Mouse (Mus musculus): ENCODE results near the gene Pkn1. TPM values are rescaled to one million over a fixed set of nuclear protein-coding genes. Genes with fewer than 3 reads are reported as not detected.
A peak's percentile ranks its signal among the peaks of the same experiment; 100 is the strongest.

The Pkn1 gene
- polyA plus RNA-seq, 1 experiment from 2014 or later: 29.3 TPM

- Histone ChIP-seq H3K4me1 (ENCODE audit: control insufficient read depth, insufficient read depth, low read length) (no peaks in the 10 kb centered on the region), H3K4me3 (ENCODE audit: low read depth, low read length) (no peak overlapping the region), H3K9ac (ENCODE audit: low read length) (no peak overlapping the region), H3K27ac (ENCODE audit: low read depth, low read length) (no peak overlapping the region), H3K36me3 (ENCODE audit: control insufficient read depth, insufficient read depth, low read length) (peaks cover 8% of the 10 kb centered on the region), H3K27me3 (ENCODE audit: control insufficient read depth, insufficient read depth, low read length) (no peaks in the 10 kb centered on the region), H3K4me2 (ENCODE audit: low read depth) (no peak overlapping the region), H3K9me3 (ENCODE audit: control insufficient read depth, low read length) (no peaks in the 10 kb centered on the region)
- DNase-seq (ENCODE audit: low spot score) (no peak), ATAC-seq (ENCODE audit: insufficient read depth, low FRiP score, low TSS enrichment) (no peak)
- 81% methylated on average over 11 of the region's 11 CpGs for WGBS
These were observed 30.2 kb upstream of the Pkn1 start for GRCm38 (mm10) chr8:83729009-83729807.

GRCm38 (mm10) chr8:83725521-83726102, 26.6 kb upstream of the Pkn1 start:
- H3K4me3 ChIP-seq (ENCODE audit: low read depth, low read length): no peak overlapping the region
- no peaks in the 10 kb centered on the region for H3K27me3 ChIP-seq (ENCODE audit: control insufficient read depth, insufficient read depth, low read length)
- ATAC-seq (ENCODE audit: insufficient read depth, low FRiP score, low TSS enrichment) (no peak), DNase-seq (ENCODE audit: low spot score) (no peak)
- no peaks in the 10 kb centered on the region for H3K9me3 ChIP-seq (ENCODE audit: control insufficient read depth, low read length)
- no peak overlapping the region for H3K27ac ChIP-seq (ENCODE audit: low read depth, low read length)
- no peak overlapping the region for H3K9ac ChIP-seq (ENCODE audit: low read length)
- no peaks in the 10 kb centered on the region for H3K4me1 ChIP-seq (ENCODE audit: control insufficient read depth, insufficient read depth, low read length)
- H3K4me2 ChIP-seq (ENCODE audit: low read depth): no peak overlapping the region
- WGBS: 96% methylated on average over 8 of the region's 8 CpGs
- peaks cover 39% of the 10 kb centered on the region for H3K36me3 ChIP-seq (ENCODE audit: control insufficient read depth, insufficient read depth, low read length)

- H3K27ac ChIP-seq (ENCODE audit: low read depth, low read length): no peak overlapping the region
- WGBS: 48% methylated on average over 15 of the region's 15 CpGs
These were observed 25.9 kb upstream of the Pkn1 start for GRCm38 (mm10) chr8:83724697-83725482.

GRCm38 (mm10) chr8:83723447-83724083, 24.6 kb upstream of the Pkn1 start:
- WGBS: 88% methylated on average over 11 of the region's 11 CpGs
- no peak overlapping the region for H3K9ac ChIP-seq (ENCODE audit: low read length)
- no peaks in the 10 kb centered on the region for H3K27me3 ChIP-seq (ENCODE audit: control insufficient read depth, insufficient read depth, low read length)
- no peaks in the 10 kb centered on the region for H3K9me3 ChIP-seq (ENCODE audit: control insufficient read depth, low read length)
- H3K36me3 ChIP-seq (ENCODE audit: control insufficient read depth, insufficient read depth, low read length): peaks cover 44% of the 10 kb centered on the region
- no peak overlapping the region for H3K27ac ChIP-seq (ENCODE audit: low read depth, low read length)
- H3K4me2 ChIP-seq (ENCODE audit: low read depth): no peak overlapping the region
- H3K4me1 ChIP-seq (ENCODE audit: control insufficient read depth, insufficient read depth, low read length): no peaks in the 10 kb centered on the region
- ATAC-seq (ENCODE audit: insufficient read depth, low FRiP score, low TSS enrichment) (no peak), DNase-seq (ENCODE audit: low spot score) (no peak)
- H3K4me3 ChIP-seq (ENCODE audit: low read depth, low read length): no peak overlapping the region

More at GRCm38 (mm10) chr8:83724697-83725482, 25.9 kb upstream of the Pkn1 start:
- H3K4me1 ChIP-seq (ENCODE audit: control insufficient read depth, insufficient read depth, low read length): no peaks in the 10 kb centered on the region
- H3K4me2 ChIP-seq (ENCODE audit: low read depth): no peak overlapping the region
- H3K4me3 ChIP-seq (ENCODE audit: low read depth, low read length): no peak overlapping the region
- DNase-seq (ENCODE audit: low spot score) (peak; percentile 71), ATAC-seq (ENCODE audit: insufficient read depth, low FRiP score, low TSS enrichment) (peak; percentile 71; the same call in 1 of the 2 replicates)
- H3K36me3 ChIP-seq (ENCODE audit: control insufficient read depth, insufficient read depth, low read length): peaks cover 44% of the 10 kb centered on the region
- H3K27me3 ChIP-seq (ENCODE audit: control insufficient read depth, insufficient read depth, low read length): no peaks in the 10 kb centered on the region
- no peaks in the 10 kb centered on the region for H3K9me3 ChIP-seq (ENCODE audit: control insufficient read depth, low read length)
- H3K9ac ChIP-seq (ENCODE audit: low read length): no peak overlapping the region

GRCm38 (mm10) chr8:83722631-83723030, 23.7 kb upstream of the Pkn1 start:
- Histone ChIP-seq H3K36me3 (ENCODE audit: control insufficient read depth, insufficient read depth, low read length) (peaks cover 44% of the 10 kb centered on the region), H3K9me3 (ENCODE audit: control insufficient read depth, low read length) (no peaks in the 10 kb centered on the region), H3K27me3 (ENCODE audit: control insufficient read depth, insufficient read depth, low read length) (no peaks in the 10 kb centered on the region), H3K27ac (ENCODE audit: low read depth, low read length) (no peak overlapping the region), H3K9ac (ENCODE audit: low read length) (no peak overlapping the region), H3K4me3 (ENCODE audit: low read depth, low read length) (no peak overlapping the region), H3K4me1 (ENCODE audit: control insufficient read depth, insufficient read depth, low read length) (no peaks in the 10 kb centered on the region), H3K4me2 (ENCODE audit: low read depth) (no peak overlapping the region)
- DNase-seq (ENCODE audit: low spot score) (no peak), ATAC-seq (ENCODE audit: insufficient read depth, low FRiP score, low TSS enrichment) (no peak)
- WGBS: 86% methylated on average over 12 of the region's 12 CpGs

- H3K9ac ChIP-seq (ENCODE audit: low read length): no peak overlapping the region
- no peaks in the 10 kb centered on the region for H3K9me3 ChIP-seq (ENCODE audit: control insufficient read depth, low read length)
- ATAC-seq (ENCODE audit: insufficient read depth, low FRiP score, low TSS enrichment) (no peak), DNase-seq (ENCODE audit: low spot score) (no peak)
- H3K36me3 ChIP-seq (ENCODE audit: control insufficient read depth, insufficient read depth, low read length): peaks cover 44% of the 10 kb centered on the region
- H3K4me3 ChIP-seq (ENCODE audit: low read depth, low read length): no peak overlapping the region
- no peak overlapping the region for H3K27ac ChIP-seq (ENCODE audit: low read depth, low read length)
- H3K27me3 ChIP-seq (ENCODE audit: control insufficient read depth, insufficient read depth, low read length): no peaks in the 10 kb centered on the region
- WGBS: 92% methylated on average over 25 of the region's 25 CpGs
- peaks cover 4% of the 10 kb centered on the region; the same call in 1 of the 2 replicates for H3K4me1 ChIP-seq (ENCODE audit: control insufficient read depth, insufficient read depth, low read length)
- H3K4me2 ChIP-seq (ENCODE audit: low read depth): no peak overlapping the region
These were observed 22.5 kb upstream of the Pkn1 start for GRCm38 (mm10) chr8:83721405-83722025.

GRCm38 (mm10) chr8:83719693-83720092, 20.7 kb upstream of the Pkn1 start:
- WGBS: 86% methylated on average over 2 of the region's 2 CpGs
- Histone ChIP-seq H3K27me3 (ENCODE audit: control insufficient read depth, insufficient read depth, low read length) (no peaks in the 10 kb centered on the region), H3K4me3 (ENCODE audit: low read depth, low read length) (no peak overlapping the region), H3K4me1 (ENCODE audit: control insufficient read depth, insufficient read depth, low read length) (peaks cover 10% of the 10 kb centered on the region), H3K36me3 (ENCODE audit: control insufficient read depth, insufficient read depth, low read length) (peaks cover 36% of the 10 kb centered on the region), H3K9me3 (ENCODE audit: control insufficient read depth, low read length) (no peaks in the 10 kb centered on the region), H3K4me2 (ENCODE audit: low read depth) (no peak overlapping the region), H3K27ac (ENCODE audit: low read depth, low read length) (no peak overlapping the region), H3K9ac (ENCODE audit: low read length) (no peak overlapping the region)
- no peak for ATAC-seq (ENCODE audit: insufficient read depth, low FRiP score, low TSS enrichment)
- no peak for DNase-seq (ENCODE audit: low spot score)

- DNase-seq (ENCODE audit: low spot score): no peak
- 88% methylated on average over 2 of the region's 2 CpGs for WGBS
- Histone ChIP-seq H3K4me1 (ENCODE audit: control insufficient read depth, insufficient read depth, low read length) (peaks cover 10% of the 10 kb centered on the region), H3K4me3 (ENCODE audit: low read depth, low read length) (no peak overlapping the region), H3K4me2 (ENCODE audit: low read depth) (no peak overlapping the region), H3K9ac (ENCODE audit: low read length) (no peak overlapping the region), H3K27me3 (ENCODE audit: control insufficient read depth, insufficient read depth, low read length) (no peaks in the 10 kb centered on the region), H3K9me3 (ENCODE audit: control insufficient read depth, low read length) (no peaks in the 10 kb centered on the region), H3K27ac (ENCODE audit: low read depth, low read length) (no peak overlapping the region), H3K36me3 (ENCODE audit: control insufficient read depth, insufficient read depth, low read length) (peaks cover 35% of the 10 kb centered on the region)
- ATAC-seq (ENCODE audit: insufficient read depth, low FRiP score, low TSS enrichment): no peak
These were observed 20.1 kb upstream of the Pkn1 start for GRCm38 (mm10) chr8:83719048-83719447.
